Mouse (Mus musculus) lung, embryonic 14.5 days (tissue): ENCODE measurements around the gene Olfr572. TPM values are rescaled to one million over a fixed set of nuclear protein-coding genes. Genes with fewer than 3 reads are reported as not detected.

ENCODE experiments used
- ATAC-seq: fragments of 200-750 bp; cut with Nextera tagmentation; 2 replicates; pipeline ENCODE4 v1.8.0; 2017; ENCODE audit warnings: mild to moderate bottlenecking, moderate TSS enrichment, moderate library complexity; ENCODE audit not compliant: insufficient read depth
- DNase-seq: peaks from one replicate; pipeline ENCODE4 v3.0.0-alpha.2; 2015
- H3K27ac ChIP-seq: fragments of 300-500 bp; sonication (generic); 2 replicates; pipeline ENCODE4 v1.5.1; 2014; ENCODE audit warnings: low read depth, mild to moderate bottlenecking, moderate library complexity
- H3K27me3 ChIP-seq: fragments of 300-500 bp; sonication (generic); 2 replicates; pipeline ENCODE4 v1.6.1; 2014; ENCODE audit warnings: low read length, control low read depth; ENCODE audit not compliant: insufficient read depth
- H3K36me3 ChIP-seq: fragments of 300-500 bp; sonication (generic); 2 replicates; pipeline ENCODE4 v1.6.1; 2014; ENCODE audit warnings: control low read depth; ENCODE audit not compliant: insufficient read depth
- H3K4me1 ChIP-seq: fragments of 300-500 bp; sonication (generic); 2 replicates; pipeline ENCODE4 v1.6.1; 2014; ENCODE audit warnings: antibody characterized with exemption, control low read depth; ENCODE audit not compliant: insufficient read depth
- H3K4me2 ChIP-seq: fragments of 300-500 bp; sonication (generic); 2 replicates; pipeline ENCODE4 v1.6.1; 2014; ENCODE audit warnings: mild to moderate bottlenecking
- H3K4me3 ChIP-seq: fragments of 300-500 bp; sonication (generic); 2 replicates; pipeline ENCODE4 v1.5.1; 2014; ENCODE audit warnings: low read depth, low read length
- H3K9ac ChIP-seq: fragments of 300-500 bp; sonication (generic); 2 replicates; pipeline ENCODE4 v1.6.1; 2014
- H3K9me3 ChIP-seq: fragments of 300-500 bp; sonication (generic); 2 replicates; pipeline ENCODE4 v1.6.1; 2016; ENCODE audit warnings: low read depth, low read length, control low read depth
- CTCF ChIP-seq: IDR thresholded peaks from 2 replicates; pipeline ENCODE4 v1.5.1; 2016; ENCODE audit warnings: antibody characterized with exemption, low read depth
- WGBS: fragments of 180-500 bp; shearing (Covaris S2); extraction: QIAGEN DNeasy Blood & Tissue Kit; methylation state at CpG from one replicate; pipeline ENCODE4 v1.1.7; 2014; 5-methylcytosine and 5-hydroxymethylcytosine counted together
- polyA plus RNA-seq: library from polyadenylated mRNA; unstranded; fragments of >200 nt; fragmentation: Nextera tagmentation; extraction: Ambion mirVana; gene quantifications from 2 replicates; pipeline ENCODE4 v1.2.1, GENCODE M21; 2014

The Olfr572 gene
- polyA plus RNA-seq, 1 experiment from 2014 or later = not detected

- ATAC-seq (no peak), DNase-seq (no peak)
- no peak overlapping the region for H3K4me3 ChIP-seq
- H3K4me1 ChIP-seq = no peaks in the 10 kb centered on the region
- TF ChIP-seq CTCF = no peak
- H3K4me2 ChIP-seq = no peak overlapping the region
- 63% methylated on average over 3 of the region's 3 CpGs for WGBS
- no peaks in the 10 kb centered on the region for H3K9me3 ChIP-seq
- no peak overlapping the region for H3K27ac ChIP-seq
- H3K9ac ChIP-seq = no peak overlapping the region
- H3K27me3 ChIP-seq = no peaks in the 10 kb centered on the region
- H3K36me3 ChIP-seq = no peaks in the 10 kb centered on the region
These were observed 2.9 kb downstream of the Olfr572 start for GRCm38 (mm10) chr7:102927105-102927504.

- no peak within 1 kb of the TSS for H3K4me2 ChIP-seq
- H3K4me3 ChIP-seq = no peak within 1 kb of the TSS
- H3K9ac ChIP-seq = no peak within 1 kb of the TSS
- no peaks in the 10 kb centered on the region for H3K27me3 ChIP-seq
- no peak within 1 kb of the TSS for H3K27ac ChIP-seq
- no peaks in the 10 kb centered on the region for H3K9me3 ChIP-seq
- no peak for DNase-seq
- H3K4me1 ChIP-seq = no peaks in the 10 kb centered on the region
- no peaks in the 10 kb centered on the region for H3K36me3 ChIP-seq
- no peak for TF ChIP-seq CTCF
- ATAC-seq = no peak
- 78% methylated on average over 2 of the region's 2 CpGs for WGBS
These were observed 18.3 kb downstream of the Olfr572 start, which contains the start of gene Olfr573-ps1 for GRCm38 (mm10) chr7:102942475-102942874. TSS of gene Olfr573-ps1 (minus strand) at chr7:102942575.

GRCm38 (mm10) chr7:102943417-102943816 is 19.2 kb downstream of the Olfr572 start:
- no peaks in the 10 kb centered on the region for H3K27me3 ChIP-seq
- H3K9ac ChIP-seq = no peak overlapping the region
- no peak overlapping the region for H3K4me2 ChIP-seq
- 83% methylated on average over 1 of the region's 1 CpGs for WGBS
- H3K4me1 ChIP-seq = no peaks in the 10 kb centered on the region
- H3K27ac ChIP-seq = no peak overlapping the region
- no peak for ATAC-seq
- H3K9me3 ChIP-seq = no peaks in the 10 kb centered on the region
- no peak overlapping the region for H3K4me3 ChIP-seq
- DNase-seq = no peak
- TF ChIP-seq CTCF = no peak
- H3K36me3 ChIP-seq = no peaks in the 10 kb centered on the region

GRCm38 (mm10) chr7:102948167-102948566 is 24.0 kb downstream of the Olfr572 start, which contains the start of gene Olfr574:
TSS of gene Olfr574 (plus strand) at chr7:102948467.
- Histone ChIP-seq H3K9me3 (no peaks in the 10 kb centered on the region), H3K36me3 (no peaks in the 10 kb centered on the region), H3K4me3 (no peak within 1 kb of the TSS), H3K9ac (no peak within 1 kb of the TSS), H3K27me3 (no peaks in the 10 kb centered on the region), H3K4me1 (no peaks in the 10 kb centered on the region), H3K27ac (no peak within 1 kb of the TSS), H3K4me2 (no peak within 1 kb of the TSS)
- ATAC-seq (no peak), DNase-seq (no peak)
- TF ChIP-seq CTCF = no peak
- WGBS = 88% methylated on average over 1 of the region's 1 CpGs

- ATAC-seq (no peak), DNase-seq (no peak)
- Histone ChIP-seq H3K9ac (no peak overlapping the region), H3K36me3 (no peaks in the 10 kb centered on the region), H3K4me2 (no peak overlapping the region), H3K27me3 (no peaks in the 10 kb centered on the region), H3K4me3 (no peak overlapping the region), H3K27ac (no peak overlapping the region), H3K9me3 (no peaks in the 10 kb centered on the region), H3K4me1 (no peaks in the 10 kb centered on the region)
- TF ChIP-seq CTCF = no peak
- WGBS = 39% methylated on average over 1 of the region's 1 CpGs
These were observed 26.5 kb downstream of the Olfr572 start for GRCm38 (mm10) chr7:102950732-102951131.

GRCm38 (mm10) chr7:102958137-102958536 is 33.9 kb downstream of the Olfr572 start:
- no peak for DNase-seq
- Histone ChIP-seq H3K36me3 (no peaks in the 10 kb centered on the region), H3K27me3 (no peaks in the 10 kb centered on the region), H3K9me3 (no peaks in the 10 kb centered on the region), H3K27ac (no peak overlapping the region), H3K4me3 (no peak overlapping the region), H3K9ac (no peak overlapping the region), H3K4me1 (no peaks in the 10 kb centered on the region), H3K4me2 (no peak overlapping the region)
- no peak for TF ChIP-seq CTCF
- ATAC-seq = no peak
- 49% methylated on average over 3 of the region's 3 CpGs for WGBS

- H3K4me2 ChIP-seq = no peak within 1 kb of the TSS
- ATAC-seq (no peak), DNase-seq (no peak)
- H3K4me3 ChIP-seq = no peak within 1 kb of the TSS
- no peak within 1 kb of the TSS for H3K9ac ChIP-seq
- H3K9me3 ChIP-seq = no peaks in the 10 kb centered on the region
- no peaks in the 10 kb centered on the region for H3K27me3 ChIP-seq
- no peaks in the 10 kb centered on the region for H3K36me3 ChIP-seq
- WGBS = 14% methylated on average over 1 of the region's 1 CpGs
- H3K4me1 ChIP-seq = no peaks in the 10 kb centered on the region
- H3K27ac ChIP-seq = no peak within 1 kb of the TSS
- no peak for TF ChIP-seq CTCF
These were observed 34.4 kb downstream of the Olfr572 start, which contains the start of gene Olfr575 for GRCm38 (mm10) chr7:102958593-102958992. TSS of gene Olfr575 (minus strand) at chr7:102958775.

GRCm38 (mm10) chr7:102962360-102962759 is 38.2 kb downstream of the Olfr572 start, which contains the start of gene Olfr576:
TSS of gene Olfr576 (plus strand) at chr7:102962660.
- no peak for DNase-seq
- no peak within 1 kb of the TSS for H3K9ac ChIP-seq
- H3K4me3 ChIP-seq = no peak within 1 kb of the TSS
- no peak for ATAC-seq
- H3K27me3 ChIP-seq = no peaks in the 10 kb centered on the region
- no peaks in the 10 kb centered on the region for H3K9me3 ChIP-seq
- no peaks in the 10 kb centered on the region for H3K36me3 ChIP-seq
- 9% methylated on average over 2 of the region's 2 CpGs for WGBS
- H3K4me2 ChIP-seq = no peak within 1 kb of the TSS
- no peaks in the 10 kb centered on the region for H3K4me1 ChIP-seq
- no peak for TF ChIP-seq CTCF
- H3K27ac ChIP-seq = no peak within 1 kb of the TSS
